Mouse (Mus musculus) intestine, embryonic 16.5 days (tissue): ENCODE results near the gene Tssk3. TPM values are rescaled to one million over a fixed set of nuclear protein-coding genes. Genes with fewer than 3 reads are reported as not detected.

Experiments
- ATAC-seq: fragments of 200-750 bp; cut with Nextera tagmentation; 2 replicates; pipeline ENCODE4 v1.8.0; 2017; ENCODE audit warnings: moderate TSS enrichment, moderate library complexity
- H3K27ac ChIP-seq: fragments of 300-500 bp; sonication (generic); 2 replicates; pipeline ENCODE4 v1.5.1; 2014; ENCODE audit warnings: mild to moderate bottlenecking, low read length
- H3K27me3 ChIP-seq: fragments of 300-500 bp; sonication (generic); replicated peaks from 2 replicates; pipeline ENCODE4 v1.6.1; 2014; ENCODE audit warnings: low read length, control low read depth, mixed read lengths; ENCODE audit not compliant: control insufficient read depth, insufficient read depth
- H3K36me3 ChIP-seq: fragments of 300-500 bp; sonication (generic); 2 replicates; pipeline ENCODE4 v1.6.1; 2014; ENCODE audit warnings: low read length, control low read depth; ENCODE audit not compliant: control insufficient read depth, insufficient read depth
- H3K4me1 ChIP-seq: fragments of 300-500 bp; sonication (generic); 2 replicates; pipeline ENCODE4 v1.6.1; 2014; ENCODE audit warnings: low read length, control low read depth, mixed read lengths; ENCODE audit not compliant: control insufficient read depth, insufficient read depth
- H3K4me2 ChIP-seq: fragments of 300-500 bp; sonication (generic); 2 replicates; pipeline ENCODE4 v1.6.1; 2014; ENCODE audit warnings: low read depth, low read length, control low read depth
- H3K4me3 ChIP-seq: fragments of 300-500 bp; sonication (generic); 2 replicates; pipeline ENCODE4 v1.5.1; 2014; ENCODE audit warnings: mild to moderate bottlenecking, low read length
- H3K9ac ChIP-seq: fragments of 300-500 bp; sonication (generic); 2 replicates; pipeline ENCODE4 v1.6.1; 2014; ENCODE audit warnings: low read depth, low read length
- H3K9me3 ChIP-seq: fragments of 300-500 bp; sonication (generic); 2 replicates; pipeline ENCODE4 v1.6.1; 2016; ENCODE audit warnings: low read length, control low read depth; ENCODE audit not compliant: control insufficient read depth
- WGBS: fragments of 180-500 bp; shearing (Covaris S2); extraction: QIAGEN DNeasy Blood & Tissue Kit; methylation state at CpG from one replicate; pipeline ENCODE4 v1.1.7; 2014; 5-methylcytosine and 5-hydroxymethylcytosine counted together
- polyA plus RNA-seq: library from polyadenylated mRNA; unstranded; fragments of >200 nt; fragmentation: Nextera tagmentation; extraction: Ambion mirVana; gene quantifications from 2 replicates; pipeline ENCODE4 v1.2.1, GENCODE M21; 2015

Tssk3 gene
- polyA plus RNA-seq, 1 experiment from 2014 or later: not detected

DNA sequence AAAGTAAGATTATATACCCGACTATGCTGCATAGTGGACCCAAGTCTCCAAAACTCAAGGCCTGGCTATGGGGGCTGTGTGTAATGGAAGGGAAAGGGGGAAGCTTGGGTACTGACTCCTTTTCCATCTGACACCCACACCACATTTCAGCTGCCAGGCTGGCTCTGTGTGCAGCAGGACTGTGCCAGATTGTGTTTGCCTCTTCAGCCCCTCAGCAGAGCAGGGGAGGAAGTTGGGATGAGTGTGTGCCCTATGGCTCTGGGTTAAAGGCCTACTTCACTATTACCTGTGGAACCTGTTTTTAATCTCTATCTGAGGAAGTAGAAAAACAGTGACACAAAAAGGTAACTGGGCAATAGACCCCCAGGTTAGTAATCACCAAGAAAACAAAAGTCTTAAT is 9.7 kb downstream of the Tssk3 start:
- no peaks in the 10 kb centered on the region for H3K9me3 ChIP-seq
- peaks cover 14% of the 10 kb centered on the region; the same call in 1 of the 2 replicates for H3K36me3 ChIP-seq
- no peak overlapping the region for H3K4me3 ChIP-seq
- 0 out of 2 replicates have a peak, but pooled peaks have one; percentile 26 for ATAC-seq
- no peaks in the 10 kb centered on the region; the same call in 1 of the 2 replicates for H3K4me1 ChIP-seq
- 90% methylated on average over 1 of the region's 1 CpGs for WGBS
- no peak overlapping the region for H3K9ac ChIP-seq
- no peaks in the 10 kb centered on the region for H3K27me3 ChIP-seq
- no peak overlapping the region for H3K4me2 ChIP-seq
- H3K27ac ChIP-seq: no peak overlapping the region

DNA sequence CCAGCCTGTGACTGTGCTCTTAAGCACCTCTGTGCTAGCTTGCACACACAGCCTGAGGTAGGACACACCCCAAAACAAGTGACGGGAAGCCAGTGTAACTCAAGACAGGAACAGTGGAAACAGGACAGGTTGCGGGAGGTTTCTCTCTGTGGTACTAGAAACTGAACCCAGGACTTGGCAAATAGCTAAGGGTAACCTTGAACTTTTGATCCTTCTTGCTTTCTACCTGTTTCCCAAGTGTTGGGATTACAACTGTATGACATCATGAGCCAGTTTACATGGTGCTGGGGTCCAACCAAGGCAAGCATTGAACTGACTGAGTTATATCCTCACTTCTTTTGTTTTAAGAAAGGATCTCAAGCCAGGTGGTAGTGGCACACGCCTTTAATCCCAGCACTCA is 11.0 kb downstream of the Tssk3 start:
- peaks cover 8% of the 10 kb centered on the region for H3K36me3 ChIP-seq
- no peak overlapping the region for H3K4me2 ChIP-seq
- ATAC-seq: no peak

DNA sequence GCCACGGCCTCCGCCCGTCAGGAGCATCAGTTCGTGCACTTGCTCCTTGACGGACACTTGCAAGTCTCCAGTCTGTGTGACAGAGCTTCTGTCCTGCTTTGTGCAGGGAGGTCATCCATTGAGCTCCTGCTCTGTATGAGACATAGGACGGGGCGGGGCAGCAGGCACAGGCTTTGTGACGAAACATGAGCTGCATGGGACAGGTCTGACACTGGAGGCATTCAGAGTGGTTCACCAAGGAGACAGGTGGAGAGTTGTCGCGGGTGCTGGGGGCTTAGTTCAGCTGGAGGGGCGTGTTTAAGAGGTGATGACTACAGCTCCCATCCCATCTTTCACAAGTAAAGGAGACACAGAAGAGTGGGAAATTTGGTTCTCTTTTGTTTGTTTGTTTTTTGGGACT is 14.8 kb downstream of the Tssk3 start:
- Histone ChIP-seq H3K9me3 (no peaks in the 10 kb centered on the region), H3K27me3 (no peaks in the 10 kb centered on the region), H3K27ac (no peak overlapping the region), H3K9ac (no peak overlapping the region), H3K4me2 (no peak overlapping the region), H3K4me3 (no peak overlapping the region), H3K36me3 (peaks cover 31% of the 10 kb centered on the region), H3K4me1 (no peaks in the 10 kb centered on the region; the same call in 1 of the 2 replicates)
- WGBS: 92% methylated on average over 11 of the region's 11 CpGs
- no peak for ATAC-seq

More for the DNA sequence above, 11.0 kb downstream of the Tssk3 start:
- WGBS: 87% methylated on average over 3 of the region's 3 CpGs
- no peaks in the 10 kb centered on the region for H3K27me3 ChIP-seq
- no peak overlapping the region for H3K9ac ChIP-seq
- no peak overlapping the region for H3K27ac ChIP-seq
- H3K4me1 ChIP-seq: no peaks in the 10 kb centered on the region; the same call in 1 of the 2 replicates
- no peaks in the 10 kb centered on the region for H3K9me3 ChIP-seq
- no peak overlapping the region for H3K4me3 ChIP-seq

DNA sequence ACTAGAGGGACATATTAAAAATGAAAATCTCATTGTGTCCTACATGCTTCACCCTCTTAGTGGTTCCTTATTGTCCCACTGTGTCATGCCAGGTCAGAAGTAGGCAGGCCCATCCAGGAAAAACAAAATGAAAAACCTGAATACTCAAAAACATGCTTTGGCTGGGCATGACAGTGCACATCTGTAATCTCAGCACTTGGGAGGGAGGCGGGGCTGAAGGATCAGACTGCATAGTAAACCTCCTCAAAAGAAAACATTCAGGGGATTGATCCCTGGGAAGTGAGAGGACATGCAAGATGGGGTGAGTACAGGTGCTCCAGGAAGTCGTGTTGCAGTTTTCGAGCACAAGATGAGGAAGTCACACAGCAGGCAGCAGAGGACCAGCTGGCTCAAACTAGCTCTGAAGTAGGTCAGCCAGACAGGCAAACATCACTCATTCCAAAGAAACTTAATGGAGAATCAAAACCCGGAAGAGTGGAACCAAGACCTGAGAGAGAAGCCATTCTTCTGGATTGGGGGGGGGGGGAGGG is 26.5 kb downstream of the Tssk3 start:
- H3K27me3 ChIP-seq: no peaks in the 10 kb centered on the region
- H3K4me2 ChIP-seq: no peak overlapping the region
- no peak overlapping the region for H3K4me3 ChIP-seq
- no peak for ATAC-seq
- peaks cover 9% of the 10 kb centered on the region for H3K4me1 ChIP-seq
- WGBS: 82% methylated on average over 4 of the region's 4 CpGs
- H3K9me3 ChIP-seq: no peaks in the 10 kb centered on the region
- H3K36me3 ChIP-seq: no peaks in the 10 kb centered on the region; the same call in 1 of the 2 replicates
- no peak overlapping the region for H3K27ac ChIP-seq
- H3K9ac ChIP-seq: no peak overlapping the region

DNA sequence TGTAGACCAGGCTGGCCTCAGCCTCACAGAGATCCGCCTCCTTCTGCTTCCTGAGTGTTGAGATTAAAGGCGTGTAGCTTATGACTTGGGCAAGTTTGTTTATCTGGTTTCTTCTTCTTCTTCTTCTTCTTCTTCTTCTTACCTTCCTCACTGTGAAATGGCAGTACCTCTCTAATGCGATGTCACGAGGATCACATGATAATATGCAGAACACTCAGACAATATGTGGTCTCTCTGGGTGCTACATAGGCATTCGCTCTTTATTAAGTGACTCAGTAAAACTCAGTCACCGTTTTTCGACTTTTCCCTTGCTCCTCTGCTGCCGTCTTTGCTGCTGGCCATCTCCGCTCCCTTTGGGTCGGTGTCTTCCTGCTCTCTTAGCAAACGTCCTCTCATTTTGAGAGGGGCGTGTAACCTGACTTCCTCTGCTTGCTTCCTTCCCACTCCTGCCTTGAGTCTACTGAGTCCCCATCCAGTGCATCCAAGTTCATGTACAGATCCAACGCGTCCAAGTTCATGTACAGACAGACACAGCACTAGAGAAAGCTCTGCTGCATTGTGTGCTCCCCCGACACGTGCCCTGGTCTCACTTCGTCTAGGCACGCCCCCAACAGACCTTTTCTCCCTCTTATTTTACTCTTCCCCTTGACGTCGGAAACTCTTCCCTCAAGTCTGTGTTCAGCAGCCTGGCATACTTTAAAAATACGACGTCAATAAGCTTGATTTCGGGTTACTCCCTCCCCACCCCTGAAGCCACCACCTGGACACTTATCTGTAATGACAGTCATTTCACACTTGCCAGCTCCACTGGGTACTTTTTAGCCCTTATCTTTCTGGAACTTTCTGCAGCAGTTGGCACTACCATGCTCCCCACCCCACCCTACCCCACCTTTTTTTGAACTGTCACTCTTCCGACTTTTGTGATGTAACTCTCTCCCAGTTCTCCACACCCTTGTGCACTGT is 27.4 kb downstream of the Tssk3 start:
- H3K36me3 ChIP-seq: no peaks in the 10 kb centered on the region
- H3K9ac ChIP-seq: no peak overlapping the region
- H3K4me1 ChIP-seq: peaks cover 9% of the 10 kb centered on the region
- no peak for ATAC-seq
- H3K27me3 ChIP-seq: no peaks in the 10 kb centered on the region
- H3K9me3 ChIP-seq: no peaks in the 10 kb centered on the region
- no peak overlapping the region for H3K4me2 ChIP-seq
- 85% methylated on average over 24 of the region's 24 CpGs for WGBS
- no peak overlapping the region for H3K27ac ChIP-seq
- H3K4me3 ChIP-seq: no peak overlapping the region

DNA sequence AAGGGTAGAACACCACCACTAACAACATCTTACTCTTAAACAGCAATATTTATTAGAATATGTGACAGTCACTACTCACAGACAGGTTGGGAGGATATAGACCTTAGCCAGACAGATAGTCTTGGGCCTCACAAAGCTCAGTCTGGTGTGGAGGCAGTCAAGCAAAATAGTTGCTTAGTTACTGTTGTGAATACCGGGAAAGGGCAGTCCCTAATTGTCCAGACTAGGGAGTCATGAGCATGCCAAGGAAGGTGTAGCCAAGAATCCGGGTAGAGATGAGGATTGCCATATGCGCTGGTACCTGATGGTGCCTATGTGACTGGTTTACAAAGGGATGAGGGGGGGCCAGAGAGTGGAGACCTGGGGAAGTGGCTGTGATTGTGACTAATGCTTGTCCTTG is 28.7 kb downstream of the Tssk3 start:
- Histone ChIP-seq H3K9ac (peak overlapping the region; percentile 82), H3K27ac (0 out of 2 replicates have a peak overlapping the region, but pooled peaks have one; percentile 45), H3K4me2 (peak overlapping the region; percentile 84), H3K9me3 (no peaks in the 10 kb centered on the region), H3K36me3 (no peaks in the 10 kb centered on the region), H3K4me3 (peak overlapping the region; percentile 88), H3K4me1 (peaks cover 9% of the 10 kb centered on the region), H3K27me3 (no peaks in the 10 kb centered on the region)
- 42% methylated on average over 3 of the region's 3 CpGs for WGBS
- no peak for ATAC-seq

DNA sequence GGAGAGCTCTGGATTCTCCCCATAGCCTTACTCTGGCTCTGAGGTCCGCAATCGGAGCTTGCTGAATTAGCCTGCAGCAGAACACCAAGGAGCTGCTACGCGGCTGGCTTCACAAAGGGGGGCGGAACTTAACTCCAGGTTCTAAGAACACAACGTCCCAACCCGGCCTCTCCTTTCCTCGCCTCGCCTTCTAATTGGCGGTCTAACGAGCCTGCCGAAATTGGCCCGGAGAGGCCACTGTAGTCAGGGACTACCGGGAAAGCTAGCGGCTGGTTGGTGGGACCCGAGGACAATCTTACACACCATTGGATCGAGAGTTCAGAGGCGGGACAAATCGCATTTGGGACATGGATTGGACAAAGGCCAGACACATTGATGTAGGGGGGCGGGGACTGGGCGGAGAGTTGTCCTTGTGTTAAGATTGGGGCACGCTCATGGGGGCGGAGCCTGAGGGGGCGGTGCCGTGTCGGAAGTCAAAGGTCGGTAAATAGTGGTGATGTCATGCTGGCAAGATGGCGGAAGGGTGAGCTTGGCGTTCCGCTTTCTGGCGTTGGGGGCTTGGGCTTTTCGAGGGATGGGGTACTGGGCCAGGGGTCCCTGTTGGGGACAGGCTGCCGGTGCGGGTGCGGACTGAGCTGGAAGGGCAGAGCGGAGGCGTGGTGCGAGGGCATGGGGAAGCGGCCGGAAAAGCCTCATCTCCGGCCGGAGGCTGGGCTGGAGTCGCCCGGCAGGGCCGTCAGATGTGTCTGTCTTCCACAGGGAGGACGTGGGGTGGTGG is 29.4 kb downstream of the Tssk3 start, which contains the start of gene Bsdc1:
Gene Bsdc1 (plus strand): TSS at position 399 of the 778 bp plus-strand sequence.
- Histone ChIP-seq H3K4me3 (peak within 1 kb of the TSS; percentile 88), H3K27ac (peak within 1 kb of the TSS; percentile 84), H3K4me2 (peak within 1 kb of the TSS; percentile 84), H3K9me3 (no peaks in the 10 kb centered on the region), H3K27me3 (no peaks in the 10 kb centered on the region), H3K4me1 (peaks cover 9% of the 10 kb centered on the region), H3K9ac (peak within 1 kb of the TSS; percentile 82), H3K36me3 (no peaks in the 10 kb centered on the region)
- WGBS: under 1% methylated on average over 46 of the region's 46 CpGs
- peak; percentile 99 for ATAC-seq

DNA sequence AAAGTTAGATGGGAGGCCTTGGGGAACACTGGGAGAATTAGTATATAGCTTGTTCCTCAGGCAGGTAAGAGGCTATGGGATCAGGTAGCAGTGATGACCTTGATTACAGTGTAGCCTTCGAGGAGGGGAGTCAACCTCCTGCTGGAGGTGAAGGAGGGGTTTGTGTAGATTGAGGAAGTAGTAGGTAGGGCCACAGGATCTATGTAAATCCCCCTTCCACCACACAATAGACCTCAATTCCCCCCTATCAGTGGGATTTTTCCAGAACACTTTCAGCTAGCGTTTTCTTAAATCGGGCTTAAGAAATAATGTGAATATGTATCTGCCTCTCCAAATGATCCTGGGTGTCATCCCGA is 30.0 kb downstream of the Tssk3 start:
- H3K4me3 ChIP-seq: peak overlapping the region; percentile 47
- H3K9me3 ChIP-seq: no peaks in the 10 kb centered on the region
- peaks cover 9% of the 10 kb centered on the region for H3K4me1 ChIP-seq
- ATAC-seq: peak; percentile 24
- peak overlapping the region; percentile 69 for H3K9ac ChIP-seq
- no peaks in the 10 kb centered on the region for H3K27me3 ChIP-seq
- 0% methylated on average over 4 of the region's 4 CpGs for WGBS
- H3K4me2 ChIP-seq: peak overlapping the region; percentile 73
- H3K36me3 ChIP-seq: no peaks in the 10 kb centered on the region
- peak overlapping the region; percentile 84 for H3K27ac ChIP-seq

DNA sequence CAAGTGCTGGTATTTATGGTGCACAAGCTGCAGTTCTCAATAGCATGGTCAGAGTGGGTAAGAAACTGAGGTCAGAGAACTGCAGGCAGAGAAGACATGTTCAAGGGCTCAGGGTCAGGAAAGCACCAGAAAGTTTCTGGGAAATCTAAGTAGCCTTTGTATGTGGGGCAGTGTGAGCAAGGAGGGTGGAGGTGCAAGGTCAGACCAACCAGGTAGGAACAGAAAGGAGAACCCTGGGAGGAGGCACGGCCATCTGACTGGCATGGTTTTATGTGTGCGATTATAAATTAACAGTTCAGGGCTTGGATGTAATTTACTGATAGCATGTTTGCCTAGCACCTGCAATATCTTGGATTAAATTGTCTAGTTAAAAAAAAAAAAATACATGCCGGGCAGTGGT is 31.1 kb downstream of the Tssk3 start:
- ATAC-seq: no peak
- no peaks in the 10 kb centered on the region for H3K36me3 ChIP-seq
- H3K4me1 ChIP-seq: peaks cover 9% of the 10 kb centered on the region
- H3K9ac ChIP-seq: no peak overlapping the region
- 75% methylated on average over 3 of the region's 3 CpGs for WGBS
- H3K27me3 ChIP-seq: no peaks in the 10 kb centered on the region
- H3K4me3 ChIP-seq: no peak overlapping the region
- no peak overlapping the region for H3K27ac ChIP-seq
- H3K4me2 ChIP-seq: no peak overlapping the region
- no peaks in the 10 kb centered on the region for H3K9me3 ChIP-seq
